Mouse (Mus musculus): ENCODE data around the gene Wnk2.

GRCm38 (mm10) chr13:49140567-49140966 lies 7.2 kb downstream of the Wnk2 start:
- TF ChIP-seq CTCF (IDR thresholded peaks at IDR 0.05) (no peak), EP300 (IDR thresholded peaks at IDR 0.05) (no peak)

All from lung, postnatal 0 days (tissue).